Mouse (Mus musculus) small intestine, adult 2 months (tissue): ENCODE data around the gene Eral1. TPM values are rescaled to one million over a fixed set of nuclear protein-coding genes. Genes with fewer than 3 reads are reported as not detected.

ENCODE experiments used
- H3K27ac ChIP-seq: fragments of 200-500 bp; 2 replicates; pipeline ENCODE4 v1.5.1; 2012; ENCODE audit warnings: low read depth, low read length, control low read depth, inconsistent platforms; ENCODE audit not compliant: insufficient read depth
- H3K27me3 ChIP-seq: fragments of 200-500 bp; 2 replicates; pipeline ENCODE4 v1.6.1; 2012; ENCODE audit warnings: mild to moderate bottlenecking, moderate library complexity, low read length, inconsistent platforms; ENCODE audit not compliant: control insufficient read depth, insufficient read depth
- H3K36me3 ChIP-seq: fragments of 200-500 bp; 2 replicates; pipeline ENCODE4 v1.6.1; 2012; ENCODE audit warnings: mild to moderate bottlenecking, low read length, control low read depth, inconsistent platforms; ENCODE audit not compliant: control insufficient read depth, insufficient read depth
- H3K4me1 ChIP-seq: fragments of 200-500 bp; 2 replicates; pipeline ENCODE4 v1.6.1; 2012; ENCODE audit warnings: low read length, inconsistent platforms, mixed read lengths; ENCODE audit not compliant: control insufficient read depth, insufficient read depth, insufficient read length
- H3K4me3 ChIP-seq: fragments of 200-500 bp; 2 replicates; pipeline ENCODE4 v1.5.1; 2012; ENCODE audit warnings: low read depth, mild to moderate bottlenecking, control low read depth, inconsistent platforms, low read length, moderate library complexity
- CTCF ChIP-seq: fragments of 200-500 bp; IDR thresholded peaks from 2 replicates; pipeline ENCODE4 v1.5.1; 2012; ENCODE audit warnings: low read depth, mild to moderate bottlenecking, control low read depth, inconsistent platforms, low read length, moderate library complexity, mixed read lengths; ENCODE audit not compliant: insufficient replicate concordance, insufficient read length; ENCODE audit errors: extremely low read depth
- POLR2A ChIP-seq: fragments of 200-500 bp; IDR thresholded peaks from 2 replicates; pipeline ENCODE4 v1.6.1; 2012; ENCODE audit warnings: low read depth, mild to moderate bottlenecking, control low read depth, inconsistent platforms, low read length, moderate library complexity
- WGBS: fragments of 180-500 bp; shearing (Covaris S2); methylation state at CpG from one replicate; pipeline ENCODE4 v1.1.7; 2018; 5-methylcytosine and 5-hydroxymethylcytosine counted together
- polyA plus RNA-seq: library from polyadenylated mRNA; depleted of rRNA; stranded (reverse); fragments of >200 nt; gene quantifications from 2 replicates; pipeline ENCODE4 v1.2.3, GENCODE M21; 2012

Gene Eral1
- polyA plus RNA-seq, 1 experiment = 17.3 TPM

DNA sequence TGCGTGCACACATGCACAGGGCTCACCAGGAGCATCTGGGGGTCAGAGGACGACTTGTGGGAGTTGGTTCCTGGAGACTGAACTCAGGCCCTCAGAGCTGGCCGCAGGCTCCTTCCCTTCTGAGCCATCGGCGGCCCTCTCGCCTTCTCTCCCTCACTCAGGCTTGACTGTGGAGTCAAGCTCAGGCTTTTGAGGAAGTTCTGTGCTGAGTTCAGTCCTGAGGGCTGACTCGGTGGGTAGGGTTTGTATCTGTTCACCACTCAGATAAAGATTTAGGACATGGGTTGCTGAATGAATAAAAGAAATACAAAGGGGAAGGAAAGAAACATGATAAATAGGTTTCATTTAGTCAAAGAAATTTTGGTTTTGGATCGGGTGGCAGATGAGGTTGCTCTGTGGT, 39.7 kb upstream of the Eral1 start:
- Histone ChIP-seq H3K4me3 (no peak overlapping the region), H3K4me1 (no peaks in the 10 kb centered on the region; the same call in 1 of the 2 replicates), H3K27me3 (no peaks in the 10 kb centered on the region), H3K27ac (no peak overlapping the region), H3K36me3 (no peaks in the 10 kb centered on the region)
- no peak for TF ChIP-seq POLR2A
- no peak for TF ChIP-seq CTCF
- WGBS = 66% methylated on average over 8 of the region's 8 CpGs

DNA sequence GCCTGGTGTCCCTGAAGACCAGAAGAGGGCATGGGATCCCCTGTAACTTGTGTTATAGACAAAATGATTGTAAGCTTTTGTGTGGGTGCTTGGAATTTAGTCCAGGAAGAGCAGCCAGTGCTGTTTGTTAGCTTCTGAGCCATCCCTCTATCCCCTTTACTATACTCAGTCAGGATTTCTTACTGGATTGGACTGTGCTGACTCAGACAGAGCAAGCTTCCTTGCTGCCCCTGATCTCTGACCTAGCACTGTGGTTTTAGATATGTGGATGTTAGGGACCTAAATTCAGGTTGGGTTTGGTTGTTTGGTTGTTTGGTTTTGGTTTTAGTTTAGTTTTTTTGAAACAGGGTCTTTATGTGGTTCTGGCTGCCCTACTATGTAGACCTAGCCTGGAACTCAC, 38.3 kb upstream of the Eral1 start:
- Histone ChIP-seq H3K27ac (no peak overlapping the region), H3K4me3 (no peak overlapping the region), H3K27me3 (no peaks in the 10 kb centered on the region), H3K36me3 (no peaks in the 10 kb centered on the region), H3K4me1 (no peaks in the 10 kb centered on the region; the same call in none of the 2 replicates)
- TF ChIP-seq POLR2A = no peak
- no peak for TF ChIP-seq CTCF

DNA sequence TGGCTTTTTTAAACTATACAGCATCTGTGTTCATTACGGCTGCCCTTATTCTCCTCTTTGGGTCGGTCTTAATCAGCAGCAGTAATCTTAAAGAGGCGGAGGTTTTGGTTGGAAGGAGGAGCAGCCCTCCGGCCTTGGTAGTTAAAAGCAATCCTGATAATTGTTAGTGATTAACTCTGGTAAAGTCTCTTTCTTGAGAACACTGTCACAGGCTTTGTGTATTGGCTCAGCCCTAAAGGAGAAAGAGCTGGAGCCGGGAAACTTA, 35.9 kb upstream of the Eral1 start:
- no peaks in the 10 kb centered on the region; the same call in none of the 2 replicates for H3K4me1 ChIP-seq
- no peak overlapping the region for H3K4me3 ChIP-seq
- TF ChIP-seq CTCF (no peak), POLR2A (no peak)
- H3K27ac ChIP-seq = no peak overlapping the region
- no peaks in the 10 kb centered on the region for H3K27me3 ChIP-seq
- 21% methylated on average over 5 of the region's 5 CpGs for WGBS
- H3K36me3 ChIP-seq = no peaks in the 10 kb centered on the region

DNA sequence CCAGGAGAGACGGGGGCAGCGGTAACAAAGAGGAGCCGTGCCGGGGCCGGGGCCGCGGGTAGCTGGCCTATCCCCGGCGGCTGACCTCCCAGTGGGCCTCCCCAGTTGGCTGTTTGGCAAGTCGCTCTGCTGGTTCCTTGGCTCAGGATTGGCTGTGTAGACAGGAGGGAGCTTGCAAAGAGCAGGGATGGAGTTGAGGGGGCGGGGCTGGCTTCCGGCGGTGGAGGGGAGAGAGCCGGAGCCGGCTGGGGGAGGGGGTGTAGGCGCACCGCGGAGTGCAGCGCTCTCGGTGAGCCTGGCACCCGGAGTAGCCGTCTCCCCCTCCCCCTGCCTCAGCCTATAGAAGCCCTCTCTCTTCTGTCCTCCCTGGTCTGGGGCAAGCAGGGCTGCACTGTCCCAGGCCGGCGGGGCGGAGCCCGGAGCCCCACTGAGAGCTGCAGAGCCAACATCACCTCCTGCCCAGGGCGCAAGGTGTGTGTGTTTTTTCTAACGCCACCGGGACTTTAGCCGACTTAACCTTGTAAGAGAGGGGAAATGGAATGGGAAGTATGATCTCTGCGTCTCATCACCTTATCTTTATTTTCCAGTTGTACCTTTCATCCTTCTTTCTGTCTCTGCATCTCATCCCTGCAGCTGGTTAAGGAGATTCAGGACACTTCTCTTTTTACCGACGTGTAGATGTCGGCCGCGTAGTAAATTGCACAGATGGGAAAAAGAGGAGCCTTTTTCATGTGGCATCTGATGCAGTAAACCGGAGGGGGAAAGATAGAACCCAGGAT, 35.4 kb upstream of the Eral1 start:
- WGBS = under 1% methylated on average over 37 of the region's 37 CpGs

DNA sequence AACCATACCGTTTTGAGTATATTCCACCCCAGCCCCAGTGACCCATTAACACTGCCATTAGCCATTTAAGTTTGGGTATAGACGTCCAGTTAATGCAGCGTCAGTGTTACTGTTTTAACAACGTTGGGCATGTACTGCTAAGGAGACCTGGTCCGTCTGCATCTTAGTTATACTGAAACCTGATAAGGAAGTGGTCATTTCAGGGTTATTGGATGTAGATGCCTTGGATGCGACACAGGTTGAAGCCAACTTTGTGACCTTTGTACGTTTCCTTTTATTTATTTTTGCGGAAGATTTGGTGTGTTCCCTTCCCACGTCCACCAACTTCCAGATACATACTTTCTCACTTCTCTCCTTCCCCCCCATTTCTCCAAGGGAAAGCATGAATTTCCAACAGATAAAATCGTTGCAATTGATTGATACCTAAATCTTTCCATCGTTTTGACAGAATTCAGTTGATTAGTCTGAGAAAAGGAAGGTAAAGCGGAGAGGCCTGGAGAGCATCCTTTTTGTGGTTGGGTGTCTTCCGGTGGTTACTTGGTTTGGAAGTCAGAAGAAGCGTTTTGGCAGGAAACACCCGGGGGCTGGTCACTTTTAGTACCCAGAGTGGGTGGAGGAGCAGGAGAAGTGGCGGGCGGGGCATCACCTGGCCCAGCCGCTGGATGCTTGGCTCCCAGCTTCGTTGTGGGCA, 34.6 kb upstream of the Eral1 start:
- no peak overlapping the region for H3K27ac ChIP-seq
- H3K4me3 ChIP-seq = peak overlapping the region; percentile 95
- 8% methylated on average over 19 of the region's 19 CpGs for WGBS
- TF ChIP-seq CTCF = no peak
- no peak for TF ChIP-seq POLR2A
- no peaks in the 10 kb centered on the region for H3K27me3 ChIP-seq
- H3K36me3 ChIP-seq = no peaks in the 10 kb centered on the region
- no peaks in the 10 kb centered on the region; the same call in none of the 2 replicates for H3K4me1 ChIP-seq

More for the DNA sequence above, 35.4 kb upstream of the Eral1 start:
- no peaks in the 10 kb centered on the region; the same call in none of the 2 replicates for H3K4me1 ChIP-seq
- TF ChIP-seq CTCF = no peak
- no peak for TF ChIP-seq POLR2A
- H3K27ac ChIP-seq = peak overlapping the region; percentile 4; the same call in 1 of the 2 replicates
- H3K4me3 ChIP-seq = peak overlapping the region; percentile 95
- H3K36me3 ChIP-seq = no peaks in the 10 kb centered on the region
- H3K27me3 ChIP-seq = no peaks in the 10 kb centered on the region

DNA sequence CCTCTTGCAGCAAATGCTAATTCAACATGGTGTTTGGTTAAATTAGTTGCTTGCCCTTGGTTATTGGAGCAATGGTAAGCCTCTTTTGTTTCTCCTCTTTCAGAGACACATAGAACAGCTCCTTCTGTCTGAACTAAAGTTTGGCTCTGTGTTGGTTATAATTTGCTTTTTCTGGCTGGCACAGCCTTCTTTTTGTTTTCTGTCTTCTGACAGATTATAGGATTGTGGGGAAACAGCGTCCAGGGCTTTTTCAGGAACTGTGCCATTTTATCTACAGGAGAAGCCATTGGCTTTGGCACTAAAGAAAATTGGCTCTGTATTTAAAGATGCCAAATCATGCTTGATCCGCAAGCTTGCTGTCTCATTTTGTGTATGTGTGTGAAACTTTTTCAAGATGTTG, 33.4 kb upstream of the Eral1 start:
- WGBS = 92% methylated on average over 2 of the region's 2 CpGs
- H3K27ac ChIP-seq = no peak overlapping the region
- H3K4me3 ChIP-seq = no peak overlapping the region

DNA sequence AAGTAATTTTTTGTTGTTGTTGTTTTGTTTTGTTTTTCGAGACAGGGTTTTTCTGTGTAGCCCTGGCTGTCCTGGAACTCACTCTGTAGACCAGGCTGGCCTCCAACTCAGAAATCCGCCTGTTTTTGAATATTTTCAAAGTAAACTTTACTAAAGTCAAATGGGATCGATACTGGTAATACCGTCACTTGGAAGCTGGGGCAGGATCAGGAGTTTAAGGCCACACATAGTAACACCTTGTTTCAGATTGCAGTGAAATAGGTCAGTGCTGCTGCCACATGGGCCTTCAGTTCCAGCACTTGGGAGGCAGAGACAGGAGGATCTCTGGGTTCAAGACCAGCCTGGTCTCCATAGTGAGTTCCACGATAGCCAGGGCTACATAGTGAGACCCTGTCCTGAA, 24.3 kb upstream of the Eral1 start:
- TF ChIP-seq POLR2A = no peak
- TF ChIP-seq CTCF = no peak
- no peaks in the 10 kb centered on the region for H3K36me3 ChIP-seq
- H3K27ac ChIP-seq = no peak overlapping the region
- no peaks in the 10 kb centered on the region for H3K27me3 ChIP-seq
- H3K4me3 ChIP-seq = no peak overlapping the region
- 92% methylated on average over 5 of the region's 5 CpGs for WGBS
- peaks cover 6% of the 10 kb centered on the region; the same call in 1 of the 2 replicates for H3K4me1 ChIP-seq

More for the DNA sequence above, 33.4 kb upstream of the Eral1 start:
- Histone ChIP-seq H3K36me3 (no peaks in the 10 kb centered on the region), H3K27me3 (no peaks in the 10 kb centered on the region), H3K4me1 (no peaks in the 10 kb centered on the region; the same call in 1 of the 2 replicates)
- no peak for TF ChIP-seq CTCF
- TF ChIP-seq POLR2A = no peak
